Mouse (Mus musculus) heart, adult 18-20 months (tissue): ENCODE data around the gene Gpr183. TPM values are rescaled to one million over a fixed set of nuclear protein-coding genes. Genes with fewer than 3 reads are reported as not detected.

Experiments used
- DNase-seq, 2 experiments: peaks; one replicate each; pipeline ENCODE4 v3.0.0; 2021 to 2022; ENCODE audit warnings: mixed read lengths in 1 of 2
- total RNA-seq, 2 experiments: library from RNA; stranded (reverse); gene quantifications; 2 replicates each; pipeline ENCODE4 v1.2.3; 2021

The Gpr183 gene
- total RNA-seq, 2 experiments from 2014 or later = 0.62 to 1.8 TPM

GRCm38 (mm10) chr14:121931594-121931993, 33.4 kb downstream of the Gpr183 start:
- no peak for DNase-seq

DNA sequence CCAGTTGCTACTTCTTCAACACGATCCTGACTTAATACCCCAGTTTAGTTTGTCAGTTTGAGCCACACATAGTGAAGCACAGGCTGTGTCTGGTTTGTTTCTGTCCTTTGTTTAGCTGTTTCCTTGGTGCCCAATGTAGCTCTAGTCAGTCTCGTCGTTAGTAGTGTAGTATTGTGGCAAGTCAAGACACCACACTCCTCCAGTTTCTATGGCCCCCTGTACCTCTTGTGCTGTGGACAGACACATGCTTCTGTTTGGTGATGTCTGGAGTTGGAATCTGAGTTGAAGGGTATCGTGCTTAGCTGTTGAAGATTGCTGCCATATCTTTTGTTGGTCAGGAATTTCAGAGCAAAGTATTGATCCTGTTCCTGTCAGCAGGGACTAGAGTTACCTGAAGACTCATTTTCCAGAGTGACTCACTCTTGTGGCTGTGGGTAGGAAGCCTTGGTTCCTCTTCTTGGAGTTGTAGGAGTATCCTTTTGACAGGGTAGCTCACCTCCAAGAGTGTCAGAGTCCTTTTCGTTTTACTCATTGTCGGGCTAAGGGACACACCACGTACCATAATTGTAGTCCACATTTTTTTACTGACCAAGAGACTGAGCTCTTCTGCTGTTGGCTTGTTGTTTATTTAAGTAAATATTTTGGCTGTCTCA, 34.1 kb downstream of the Gpr183 start:
- no peak for DNase-seq

DNA sequence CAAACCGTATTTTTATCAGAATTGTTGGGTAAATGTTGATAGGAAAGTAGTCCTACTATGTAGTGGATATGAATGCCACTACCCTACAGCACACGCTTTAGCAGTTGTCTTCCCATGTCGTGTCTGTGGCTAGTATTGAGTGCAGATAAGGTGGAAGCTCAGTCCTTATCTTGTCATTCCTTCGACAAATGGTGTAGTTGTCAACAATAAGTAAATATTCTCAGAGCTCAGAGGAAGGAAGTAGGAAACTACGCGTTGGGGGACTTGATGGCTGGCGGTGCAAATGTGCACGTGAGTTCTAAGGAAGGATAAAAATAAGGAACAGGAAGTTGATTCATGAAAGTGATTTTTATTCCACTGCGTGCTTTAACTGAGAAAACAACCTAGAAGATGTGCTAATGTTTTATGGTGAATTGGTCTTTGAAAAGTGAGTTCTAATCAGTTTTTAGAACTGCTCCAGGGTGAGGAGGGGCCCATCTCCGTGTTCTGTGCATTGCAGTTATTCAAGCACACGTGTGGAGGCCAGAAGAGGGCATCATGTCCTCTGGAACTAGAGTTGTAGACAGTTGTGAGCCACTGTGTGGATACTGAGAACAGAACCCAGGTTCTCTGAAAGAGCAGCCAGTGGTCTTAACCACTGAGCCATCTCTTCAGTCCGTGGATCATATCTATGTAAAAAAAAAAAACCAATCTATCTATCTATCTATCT, 35.6 kb downstream of the Gpr183 start:
- DNase-seq = peak in 1 of 2 experiments; percentile 54

- peak; percentile 52 to 83 for DNase-seq
These were observed 36.4 kb downstream of the Gpr183 start for GRCm38 (mm10) chr14:121928375-121929137.

GRCm38 (mm10) chr14:121927451-121927850, 37.5 kb downstream of the Gpr183 start:
- no peak for DNase-seq

DNA sequence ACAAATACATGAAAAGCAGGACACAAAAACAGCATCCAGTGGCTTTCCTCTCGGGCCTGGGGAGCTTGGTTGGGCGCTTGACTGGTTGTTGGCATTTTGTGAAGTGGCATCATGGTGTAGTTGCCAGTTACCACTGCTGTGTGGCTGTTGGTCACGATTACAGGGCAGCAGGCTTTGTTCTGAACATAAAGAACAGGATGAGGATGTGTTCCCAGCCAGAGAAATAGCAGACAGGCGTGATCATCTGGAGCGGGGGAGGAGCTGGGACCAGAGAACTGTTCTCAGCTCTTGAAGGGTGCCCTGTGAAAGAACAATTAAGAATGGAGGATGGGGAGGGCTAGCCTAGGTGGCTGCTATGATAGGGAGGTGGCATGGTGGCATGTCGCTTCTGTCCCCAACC, 38.1 kb downstream of the Gpr183 start:
- no peak for DNase-seq

DNA sequence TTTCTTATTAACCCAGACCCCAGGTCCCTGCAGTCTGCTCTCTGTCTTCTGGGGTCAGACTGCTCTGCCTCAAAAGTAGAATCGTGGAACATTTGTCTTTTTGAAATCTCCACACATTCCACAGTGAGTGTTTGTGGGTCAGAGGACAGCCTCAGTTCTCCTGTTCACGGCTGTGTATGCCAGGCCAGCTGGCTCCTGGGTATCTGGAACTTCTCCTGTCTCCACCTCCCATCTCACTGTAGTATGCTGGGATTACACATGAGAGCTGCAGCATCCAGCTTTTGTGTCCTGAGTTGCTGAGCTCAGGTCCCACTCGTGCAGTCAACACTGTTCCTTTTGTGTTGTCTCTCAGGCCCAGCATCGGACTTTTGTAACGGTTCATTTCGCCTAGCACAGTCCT, 40.1 kb downstream of the Gpr183 start:
- DNase-seq = no peak

DNA sequence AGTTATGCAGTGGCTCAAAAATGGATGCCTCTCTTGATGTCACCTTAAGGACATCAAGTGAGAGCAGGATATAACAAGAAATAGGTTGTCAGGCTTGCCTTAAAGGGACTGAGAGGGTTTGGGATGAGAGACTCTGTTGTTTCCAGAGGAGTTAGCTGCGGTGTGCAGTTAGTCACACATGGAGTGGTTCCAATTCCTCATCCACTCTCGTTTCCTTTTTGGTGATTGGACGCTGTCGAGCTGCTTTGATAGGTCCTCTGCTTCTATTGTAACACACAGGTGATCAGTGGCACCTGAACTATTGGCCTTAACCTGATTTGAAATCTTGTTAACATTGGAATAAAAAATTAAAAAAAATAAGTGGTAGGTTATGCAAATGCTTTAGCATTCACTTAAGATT, 42.3 kb downstream of the Gpr183 start:
- no peak for DNase-seq

GRCm38 (mm10) chr14:121922016-121922415, 43.0 kb downstream of the Gpr183 start:
- no peak for DNase-seq

- no peak for DNase-seq
These were observed 44.4 kb downstream of the Gpr183 start for GRCm38 (mm10) chr14:121920511-121921124.

DNA sequence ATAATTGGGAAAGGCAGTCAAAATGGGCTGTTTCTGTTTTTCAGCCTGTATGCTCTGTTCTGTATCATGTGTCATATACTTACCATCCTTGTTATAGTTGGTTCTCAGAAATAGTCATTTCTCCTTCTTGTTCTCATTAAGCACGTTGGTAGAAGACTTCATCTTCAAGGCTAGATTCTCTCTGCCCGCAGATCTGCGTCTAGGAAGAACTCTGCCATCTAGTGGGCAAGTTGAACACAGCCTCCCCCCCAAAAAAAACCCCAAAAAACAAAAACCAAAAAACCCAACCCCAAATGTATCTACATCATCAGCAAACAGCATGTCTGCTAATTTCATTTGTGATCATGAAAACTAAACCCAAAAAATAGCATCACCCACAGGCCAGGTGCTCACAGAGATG, 45.2 kb downstream of the Gpr183 start:
- DNase-seq = no peak

- no peak for DNase-seq
These were observed 46.7 kb downstream of the Gpr183 start for GRCm38 (mm10) chr14:121918266-121918665.

DNA sequence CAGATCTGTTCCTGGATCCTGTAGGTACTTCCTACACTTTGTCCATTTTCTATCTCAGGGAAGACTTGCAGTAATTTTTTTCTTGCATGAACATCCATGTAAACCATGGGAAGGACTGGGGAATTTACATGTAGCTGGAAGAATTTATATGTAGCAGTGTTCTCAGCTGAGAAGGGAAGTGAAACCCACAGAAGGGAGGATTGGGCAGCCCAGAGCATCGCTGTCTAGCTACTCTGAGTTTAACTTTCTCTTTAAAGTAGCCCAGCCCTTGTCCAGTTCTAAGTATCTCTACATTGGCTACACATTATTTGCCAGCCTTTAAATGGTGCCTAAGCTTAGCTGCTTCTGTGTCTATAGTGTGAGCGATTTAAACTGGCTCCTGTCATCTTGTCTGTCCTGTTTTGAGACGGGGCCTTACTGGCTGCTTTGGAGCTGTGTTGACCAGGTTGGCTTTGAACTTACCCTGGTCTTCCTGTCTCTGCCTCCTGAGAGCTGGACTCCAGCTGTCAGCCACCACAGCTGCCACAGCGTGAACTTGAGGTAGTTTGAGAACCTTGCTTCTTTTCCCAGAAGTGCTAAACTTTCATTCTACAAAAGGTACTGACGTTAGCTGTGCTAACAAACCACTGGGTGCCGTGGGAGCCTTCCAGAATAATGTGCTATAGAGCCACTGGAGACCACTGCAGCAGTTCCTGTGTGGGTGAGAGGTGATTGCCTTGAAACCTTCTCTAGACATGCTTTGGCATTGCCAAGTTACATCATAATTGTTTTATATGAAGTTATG, 48.5 kb downstream of the Gpr183 start:
- no peak for DNase-seq

GRCm38 (mm10) chr14:121915621-121916020, 49.4 kb downstream of the Gpr183 start, which contains the start of gene Gpr18:
Gpr18 (minus strand) TSS chr14:121915781.
- no peak for DNase-seq

GRCm38 (mm10) chr14:121915143-121915542, 49.9 kb downstream of the Gpr183 start:
- no peak for DNase-seq

DNA sequence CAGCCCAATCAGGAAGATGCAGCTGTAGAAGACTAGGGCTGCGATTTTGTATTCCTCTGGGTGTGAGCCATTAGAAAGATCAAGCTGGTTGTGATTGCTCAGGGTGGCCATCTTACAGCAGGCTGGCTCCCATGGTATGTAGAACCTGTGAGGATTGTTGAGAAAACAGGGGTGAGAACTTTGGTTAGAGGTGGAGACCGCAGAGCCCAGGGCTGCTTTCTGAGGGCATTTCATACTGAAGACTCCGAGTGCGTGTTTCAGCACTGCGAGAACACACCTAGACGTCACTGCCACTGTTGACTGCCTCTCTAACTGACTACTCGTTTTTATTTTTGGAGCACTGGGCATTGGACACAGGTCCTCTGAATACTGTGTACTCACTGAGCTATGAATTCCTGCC, 52.5 kb downstream of the Gpr183 start:
- no peak for DNase-seq

DNA sequence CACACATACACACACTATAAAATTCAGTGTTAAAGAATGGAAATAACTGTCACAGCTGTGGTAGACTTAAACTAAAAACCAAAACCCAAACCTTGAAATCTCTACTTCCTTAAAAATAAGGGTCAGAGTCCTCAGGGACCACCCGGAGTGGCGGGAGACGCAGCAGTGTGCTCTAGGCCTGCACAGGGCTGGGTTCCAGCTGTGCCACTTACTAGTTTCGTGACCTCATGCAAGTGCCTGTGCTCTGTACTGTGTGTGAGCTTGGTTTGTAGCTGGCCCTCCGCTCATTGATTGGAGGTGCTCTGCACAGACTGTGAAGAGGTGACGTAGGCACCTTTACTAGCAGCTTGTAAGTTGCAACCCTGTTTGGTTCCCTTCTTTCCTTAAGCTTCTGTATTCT, 55.1 kb downstream of the Gpr183 start:
- DNase-seq = no peak

- DNase-seq = no peak
These were observed 57.9 kb downstream of the Gpr183 start for GRCm38 (mm10) chr14:121906992-121907681.

DNA sequence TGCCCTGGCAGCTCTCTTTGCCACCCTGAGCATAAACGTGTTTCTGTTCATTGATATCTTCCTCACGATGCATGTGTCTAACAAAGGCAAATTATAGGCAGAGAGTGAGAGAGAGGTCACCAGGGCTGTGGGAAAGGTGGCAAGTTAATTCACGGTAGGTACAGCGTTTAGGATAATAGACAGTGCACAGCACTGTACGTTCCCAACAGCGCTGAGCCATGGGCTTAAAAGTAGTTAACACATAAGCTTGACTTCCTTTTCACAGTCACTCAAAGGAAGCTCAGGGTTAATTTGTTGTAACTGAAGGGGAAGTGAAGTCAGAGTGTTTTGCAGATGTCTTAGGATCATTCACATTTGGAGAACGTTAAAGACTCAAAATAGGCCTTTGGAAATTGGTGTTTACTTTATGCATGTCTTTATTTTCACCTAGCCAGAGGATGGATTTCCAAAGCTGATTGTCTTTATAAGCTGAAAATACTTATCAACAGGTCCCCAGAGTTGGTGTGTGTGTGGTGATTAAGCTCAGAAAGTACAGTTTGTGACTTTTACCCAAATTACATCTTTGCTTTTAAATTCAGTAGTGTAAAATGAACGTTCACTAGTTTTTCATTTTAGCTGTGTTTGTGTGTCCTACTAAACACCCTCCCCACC, 58.5 kb downstream of the Gpr183 start:
- DNase-seq = no peak

- DNase-seq = no peak
These were observed 60.2 kb downstream of the Gpr183 start for GRCm38 (mm10) chr14:121904754-121905153.
